Mouse (Mus musculus): ENCODE measurements at regions not wholly inside any gene's neighbourhood (a gene's known extent, or its start where the extent isn't known, plus 50 kb on each side); places are given as distances from the start of the nearest gene placed in this dataset.

GRCm38 (mm10) chr1:142838663-142839062 is 801.8 kb upstream of the B3galt2 start:
- H3K27ac ChIP-seq (ENCODE audit: poor library complexity, severe bottlenecking), result no peak overlapping the region
- H3K4me3 ChIP-seq, result no peak overlapping the region
- ATAC-seq (ENCODE audit: insufficient number of reproducible peaks, low FRiP score), result no peak
- H3K9me3 ChIP-seq (replicated peaks), result no peaks in the 10 kb centered on the region
- no peaks in the 10 kb centered on the region for H3K4me1 ChIP-seq (replicated peaks)
- no peak overlapping the region for H3K4me2 ChIP-seq
- H3K27me3 ChIP-seq (replicated peaks), result no peaks in the 10 kb centered on the region
- 60% methylated on average over 4 of the region's 4 CpGs for WGBS
- H3K9ac ChIP-seq, result no peak overlapping the region
- no peaks in the 10 kb centered on the region for H3K36me3 ChIP-seq

DNA sequence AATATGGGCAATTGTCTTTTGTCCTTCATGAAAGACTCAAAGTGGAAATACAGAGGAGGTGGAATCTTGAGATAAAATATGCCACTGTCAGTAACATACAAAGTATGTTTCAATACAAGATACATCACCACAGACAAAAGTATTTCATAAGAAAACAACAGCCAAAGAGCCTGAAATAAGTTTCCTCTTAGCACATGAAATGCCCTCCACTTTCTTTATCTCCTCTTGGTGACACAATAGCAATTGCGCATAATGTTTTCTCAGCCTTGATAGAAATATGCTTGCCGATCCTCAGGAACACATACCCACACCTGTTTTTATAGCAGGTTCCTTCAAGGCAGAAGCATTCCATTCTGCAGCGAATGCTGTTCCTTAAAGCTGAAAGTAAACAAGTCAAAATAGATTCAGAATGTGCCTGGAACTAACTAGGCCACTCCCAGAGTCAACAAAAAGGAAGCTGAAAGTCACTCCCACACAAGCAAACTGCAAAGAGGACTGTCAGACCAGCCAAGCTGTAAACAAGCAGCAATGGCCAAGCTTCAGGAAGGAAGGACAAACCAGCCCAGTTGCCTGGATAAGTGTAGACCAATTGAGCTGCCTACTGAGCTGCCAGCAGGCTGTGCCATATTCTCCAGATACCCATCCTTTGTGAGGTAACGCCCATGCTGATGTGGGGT is 773.3 kb upstream of the B3galt2 start:
- no peaks in the 10 kb centered on the region for H3K27me3 ChIP-seq (replicated peaks)

DNA sequence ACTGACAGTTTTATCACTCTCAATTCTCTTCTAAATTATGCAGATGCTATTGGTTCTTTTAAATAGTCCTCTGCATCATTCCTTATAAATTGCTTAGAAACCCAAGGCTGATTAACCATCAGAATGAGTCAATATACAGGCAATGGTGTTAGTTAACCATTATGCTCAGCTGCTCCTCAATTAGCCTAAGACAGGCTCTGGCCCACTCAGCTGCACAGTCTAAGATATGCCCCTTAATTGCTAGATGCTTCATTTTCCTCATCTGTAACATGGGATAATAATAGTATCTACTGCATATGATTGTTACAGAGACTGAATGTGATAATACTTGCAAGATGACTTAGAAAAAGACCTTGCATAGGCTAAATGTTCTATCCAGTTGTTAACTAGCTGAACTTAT is 748.6 kb upstream of the B3galt2 start:
- Histone ChIP-seq H3K36me3 (no peaks in the 10 kb centered on the region), H3K9me3 (replicated peaks) (no peaks in the 10 kb centered on the region), H3K27ac (ENCODE audit: poor library complexity, severe bottlenecking) (no peak overlapping the region), H3K4me1 (replicated peaks) (no peaks in the 10 kb centered on the region), H3K27me3 (replicated peaks) (no peaks in the 10 kb centered on the region), H3K9ac (no peak overlapping the region), H3K4me3 (no peak overlapping the region), H3K4me2 (no peak overlapping the region)
- ATAC-seq (ENCODE audit: insufficient number of reproducible peaks, low FRiP score), result no peak

More for the DNA sequence above, 773.3 kb upstream of the B3galt2 start:
- H3K9me3 ChIP-seq (replicated peaks), result no peaks in the 10 kb centered on the region
- H3K4me2 ChIP-seq, result no peak overlapping the region
- H3K4me3 ChIP-seq, result no peak overlapping the region
- H3K36me3 ChIP-seq, result no peaks in the 10 kb centered on the region
- 75% methylated on average over 4 of the region's 4 CpGs for WGBS
- no peak overlapping the region for H3K9ac ChIP-seq
- H3K27ac ChIP-seq (ENCODE audit: poor library complexity, severe bottlenecking), result no peak overlapping the region
- no peaks in the 10 kb centered on the region for H3K4me1 ChIP-seq (replicated peaks)
- ATAC-seq (ENCODE audit: insufficient number of reproducible peaks, low FRiP score), result no peak

- Histone ChIP-seq H3K9ac (no peak overlapping the region), H3K27me3 (replicated peaks) (no peaks in the 10 kb centered on the region), H3K4me1 (replicated peaks) (no peaks in the 10 kb centered on the region), H3K27ac (ENCODE audit: poor library complexity, severe bottlenecking) (no peak overlapping the region), H3K4me3 (no peak overlapping the region), H3K9me3 (replicated peaks) (no peaks in the 10 kb centered on the region), H3K4me2 (no peak overlapping the region), H3K36me3 (no peaks in the 10 kb centered on the region)
- no peak for ATAC-seq (ENCODE audit: insufficient number of reproducible peaks, low FRiP score)
- WGBS, result 77% methylated on average over 2 of the region's 2 CpGs
These were observed 747.3 kb upstream of the B3galt2 start for GRCm38 (mm10) chr1:142893156-142893555.

- Histone ChIP-seq H3K4me3 (no peak overlapping the region), H3K27ac (ENCODE audit: poor library complexity, severe bottlenecking) (no peak overlapping the region), H3K4me1 (replicated peaks) (no peaks in the 10 kb centered on the region), H3K36me3 (no peaks in the 10 kb centered on the region), H3K27me3 (replicated peaks) (no peaks in the 10 kb centered on the region), H3K4me2 (no peak overlapping the region), H3K9me3 (replicated peaks) (no peaks in the 10 kb centered on the region), H3K9ac (no peak overlapping the region)
- no peak for ATAC-seq (ENCODE audit: insufficient number of reproducible peaks, low FRiP score)
These were observed 746.3 kb upstream of the B3galt2 start for GRCm38 (mm10) chr1:142894145-142894544.

- Histone ChIP-seq H3K4me1 (replicated peaks) (no peaks in the 10 kb centered on the region), H3K9ac (no peak overlapping the region), H3K4me3 (no peak overlapping the region), H3K9me3 (replicated peaks) (no peaks in the 10 kb centered on the region), H3K27ac (ENCODE audit: poor library complexity, severe bottlenecking) (no peak overlapping the region), H3K36me3 (no peaks in the 10 kb centered on the region), H3K27me3 (replicated peaks) (no peaks in the 10 kb centered on the region), H3K4me2 (no peak overlapping the region)
- no peak for ATAC-seq (ENCODE audit: insufficient number of reproducible peaks, low FRiP score)
- WGBS, result 28% methylated on average over 1 of the region's 1 CpGs
These were observed 745.4 kb upstream of the B3galt2 start for GRCm38 (mm10) chr1:142895081-142895480.

DNA sequence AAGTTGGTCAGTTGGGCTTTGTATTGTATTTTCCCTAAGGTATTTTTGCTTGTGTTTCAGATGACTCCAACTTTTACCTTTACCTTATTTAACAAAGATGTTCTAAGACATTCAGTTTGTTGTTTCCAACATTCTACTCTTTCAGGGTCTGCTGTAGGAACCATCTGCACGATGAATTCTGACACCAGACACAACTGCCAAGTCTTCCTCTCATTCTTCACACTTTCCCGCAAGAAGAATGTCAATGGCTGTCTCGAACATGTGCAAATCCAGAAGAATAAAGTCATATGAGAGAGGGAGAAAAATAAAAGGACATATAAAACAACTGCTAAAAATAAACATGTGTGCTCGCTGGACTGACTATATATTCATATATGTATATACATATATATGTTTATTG is 730.6 kb upstream of the B3galt2 start:
- Histone ChIP-seq H3K27ac (ENCODE audit: poor library complexity, severe bottlenecking) (no peak overlapping the region), H3K4me1 (replicated peaks) (no peaks in the 10 kb centered on the region), H3K9me3 (replicated peaks) (no peaks in the 10 kb centered on the region), H3K36me3 (no peaks in the 10 kb centered on the region), H3K4me2 (no peak overlapping the region), H3K4me3 (no peak overlapping the region), H3K27me3 (replicated peaks) (no peaks in the 10 kb centered on the region), H3K9ac (no peak overlapping the region)
- 79% methylated on average over 4 of the region's 4 CpGs for WGBS
- no peak for ATAC-seq (ENCODE audit: insufficient number of reproducible peaks, low FRiP score)

DNA sequence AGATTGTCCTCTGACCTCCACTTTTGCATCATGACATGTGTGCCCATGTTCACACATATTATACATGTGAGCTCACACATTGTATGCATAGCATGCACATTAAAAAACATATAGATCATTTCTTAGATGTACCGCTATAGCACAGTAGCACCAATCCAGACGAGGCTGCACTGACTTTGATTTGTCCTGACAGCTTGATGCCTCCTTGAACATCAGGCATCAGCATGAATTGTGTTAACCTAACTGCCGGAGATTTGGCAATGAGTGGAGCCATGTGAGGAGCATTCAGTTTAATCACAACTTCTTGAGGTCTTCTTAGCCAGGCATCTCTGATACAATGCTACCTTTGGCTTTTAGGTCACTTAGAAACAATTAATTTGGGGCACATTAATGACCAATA is 683.8 kb upstream of the B3galt2 start:
- no peak for ATAC-seq (ENCODE audit: insufficient number of reproducible peaks, low FRiP score)
- Histone ChIP-seq H3K4me2 (no peak overlapping the region), H3K4me3 (no peak overlapping the region), H3K27me3 (replicated peaks) (no peaks in the 10 kb centered on the region), H3K36me3 (no peaks in the 10 kb centered on the region), H3K9ac (no peak overlapping the region), H3K27ac (ENCODE audit: poor library complexity, severe bottlenecking) (no peak overlapping the region), H3K9me3 (replicated peaks) (no peaks in the 10 kb centered on the region), H3K4me1 (replicated peaks) (no peaks in the 10 kb centered on the region)
- 82% methylated on average over 3 of the region's 3 CpGs for WGBS

- no peaks in the 10 kb centered on the region for H3K4me1 ChIP-seq (replicated peaks)
- no peak overlapping the region for H3K9ac ChIP-seq
- H3K27ac ChIP-seq (ENCODE audit: poor library complexity, severe bottlenecking), result no peak overlapping the region
- no peaks in the 10 kb centered on the region for H3K27me3 ChIP-seq (replicated peaks)
- no peaks in the 10 kb centered on the region for H3K9me3 ChIP-seq (replicated peaks)
- H3K4me2 ChIP-seq, result no peak overlapping the region
- no peak for ATAC-seq (ENCODE audit: insufficient number of reproducible peaks, low FRiP score)
- H3K4me3 ChIP-seq, result no peak overlapping the region
- H3K36me3 ChIP-seq, result no peaks in the 10 kb centered on the region
These were observed 669.0 kb upstream of the B3galt2 start for GRCm38 (mm10) chr1:142971475-142971874.

DNA sequence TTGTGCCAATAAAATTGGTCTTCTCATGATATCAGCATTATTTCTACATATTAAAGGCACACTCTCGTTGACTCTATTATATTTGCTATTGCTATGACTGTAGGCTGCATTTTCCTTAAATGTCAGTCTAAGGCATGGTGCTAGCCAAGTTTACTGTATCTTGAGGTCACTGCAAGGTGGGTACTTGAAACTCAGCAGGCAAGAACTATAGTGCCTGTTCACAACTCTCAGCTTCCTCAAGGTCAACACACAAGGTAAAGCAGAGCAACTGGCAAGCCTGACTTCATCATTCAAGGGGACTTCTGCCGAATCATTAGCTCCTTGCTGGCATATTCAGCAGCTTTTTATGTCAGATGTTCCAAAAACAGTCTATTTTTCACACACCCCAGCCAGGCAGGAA is 667.1 kb upstream of the B3galt2 start:
- Histone ChIP-seq H3K4me1 (replicated peaks) (no peaks in the 10 kb centered on the region), H3K9me3 (replicated peaks) (no peaks in the 10 kb centered on the region), H3K36me3 (no peaks in the 10 kb centered on the region), H3K4me2 (no peak overlapping the region), H3K27ac (ENCODE audit: poor library complexity, severe bottlenecking) (no peak overlapping the region), H3K27me3 (replicated peaks) (no peaks in the 10 kb centered on the region), H3K4me3 (no peak overlapping the region), H3K9ac (no peak overlapping the region)
- 63% methylated on average over 2 of the region's 2 CpGs for WGBS
- no peak for ATAC-seq (ENCODE audit: insufficient number of reproducible peaks, low FRiP score)

GRCm38 (mm10) chr1:142982994-142983393 is 657.5 kb upstream of the B3galt2 start:
- Histone ChIP-seq H3K27ac (ENCODE audit: poor library complexity, severe bottlenecking) (no peak overlapping the region), H3K27me3 (replicated peaks) (no peaks in the 10 kb centered on the region), H3K4me2 (no peak overlapping the region), H3K36me3 (no peaks in the 10 kb centered on the region), H3K4me3 (no peak overlapping the region), H3K9me3 (replicated peaks) (no peaks in the 10 kb centered on the region), H3K9ac (no peak overlapping the region), H3K4me1 (replicated peaks) (0 out of 2 replicates have a peak, but pooled peaks cover 4% of the 10 kb centered on the region)
- 72% methylated on average over 5 of the region's 5 CpGs for WGBS
- no peak for ATAC-seq (ENCODE audit: insufficient number of reproducible peaks, low FRiP score)

DNA sequence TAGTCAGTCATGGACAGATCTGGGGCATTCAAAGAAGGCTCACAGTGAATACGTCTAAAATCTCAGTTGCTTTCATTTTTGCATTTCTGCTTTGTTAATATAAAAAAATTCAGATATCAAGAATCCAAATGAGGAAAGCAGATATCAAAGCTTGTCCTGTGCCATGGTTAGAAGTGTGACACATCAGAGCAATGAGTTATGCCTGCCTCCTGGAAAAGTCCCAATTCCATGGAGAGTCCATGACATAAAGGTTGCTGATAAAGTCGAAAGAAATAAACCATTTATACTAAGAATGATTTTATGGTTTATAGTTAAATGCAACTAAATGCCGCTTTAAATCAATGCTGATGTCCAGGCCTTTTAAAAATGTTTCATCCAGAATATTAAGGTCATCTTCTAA is 656.8 kb upstream of the B3galt2 start:
- Histone ChIP-seq H3K27ac (ENCODE audit: poor library complexity, severe bottlenecking) (no peak overlapping the region), H3K36me3 (no peaks in the 10 kb centered on the region), H3K4me3 (no peak overlapping the region), H3K9ac (no peak overlapping the region), H3K27me3 (replicated peaks) (no peaks in the 10 kb centered on the region), H3K9me3 (replicated peaks) (no peaks in the 10 kb centered on the region), H3K4me1 (replicated peaks) (0 out of 2 replicates have a peak, but pooled peaks cover 4% of the 10 kb centered on the region), H3K4me2 (no peak overlapping the region)
- 75% methylated on average over 3 of the region's 3 CpGs for WGBS
- ATAC-seq (ENCODE audit: insufficient number of reproducible peaks, low FRiP score), result no peak
